Mouse (Mus musculus) monocyte, adult 2 months (primary cell): ENCODE results near the gene Abcc6.
"Not testable (repeated sequence)": the region's sequence is repeated elsewhere in the genome, so short reads cannot be mapped to it uniquely, and the experiment has no call there.

Experiments used
- DNase-seq, 2 experiments: peaks; one replicate each; pipeline ENCODE4 v3.0.0; 2022; ENCODE audit warnings: low spot score in 2 of 2, low read depth in 1 of 2

Abcc6 gene

GRCm38 (mm10) chr7:45941986-45942385 lies 88.1 kb downstream of the Abcc6 start:
- no peak for DNase-seq

DNA sequence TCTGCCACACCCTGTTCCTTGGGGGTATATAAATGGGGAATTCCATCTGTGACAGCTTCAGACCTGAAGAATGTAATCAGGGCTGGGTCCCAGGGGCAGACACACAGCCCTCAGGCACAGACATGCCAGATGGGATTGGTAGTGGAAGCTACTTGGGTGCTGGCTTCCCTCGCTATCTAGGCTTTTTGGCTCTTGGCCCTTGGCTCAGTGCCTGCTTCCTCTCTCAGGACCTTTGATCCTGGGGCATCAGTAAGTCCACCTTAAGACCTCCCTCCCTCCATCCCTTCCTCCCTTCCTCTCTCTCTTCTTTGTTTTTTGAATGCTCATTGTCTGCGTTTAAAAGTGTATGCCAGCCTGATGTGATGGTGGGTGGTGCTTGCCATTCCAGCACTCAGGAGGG lies 90.3 kb downstream of the Abcc6 start:
- DNase-seq: no peak

- peak in 1 of 2 experiments; percentile 50 for DNase-seq
Measured at GRCm38 (mm10) chr7:45935114-45935513, 95.0 kb downstream of the Abcc6 start.

DNA sequence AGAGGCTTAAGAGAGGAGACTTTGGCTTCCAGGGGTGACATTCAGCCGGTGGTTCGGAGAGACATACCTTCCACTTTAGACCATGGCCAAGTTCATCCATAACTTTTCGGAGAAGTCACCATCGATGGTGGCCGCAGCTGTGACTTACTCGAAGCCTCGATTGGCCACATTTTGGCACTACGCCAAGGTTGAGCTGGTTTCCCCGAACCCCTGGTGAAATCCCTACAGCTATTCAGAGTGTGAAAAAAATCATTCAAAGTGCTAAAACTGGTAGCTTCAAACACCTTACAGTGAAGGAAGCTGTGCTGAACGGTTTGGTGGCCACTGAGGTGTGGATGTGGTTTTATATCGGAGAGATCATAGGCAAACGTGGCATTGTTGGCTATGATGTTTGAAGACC lies 96.3 kb downstream of the Abcc6 start:
- DNase-seq: not testable (repeated sequence)

DNA sequence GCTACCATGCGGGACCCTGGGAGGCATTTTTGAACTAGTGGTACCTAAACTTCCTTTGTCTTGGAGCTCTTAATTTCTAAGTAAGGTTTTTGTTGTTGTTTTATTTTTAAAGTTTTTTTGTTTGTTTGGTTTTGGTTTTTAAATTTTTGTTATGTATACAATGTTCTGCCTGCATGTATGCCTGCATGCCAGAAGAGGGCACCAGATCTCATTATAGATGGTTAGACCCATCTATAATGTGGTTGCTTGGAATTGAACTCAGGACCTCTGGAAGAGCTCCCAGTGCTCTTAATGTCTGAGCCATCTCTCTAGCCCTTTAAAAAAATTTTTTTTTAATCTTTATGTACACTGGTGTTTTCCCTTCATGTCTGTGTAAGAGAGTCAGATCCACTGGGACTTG lies 100.4 kb downstream of the Abcc6 start:
- DNase-seq: no peak

DNA sequence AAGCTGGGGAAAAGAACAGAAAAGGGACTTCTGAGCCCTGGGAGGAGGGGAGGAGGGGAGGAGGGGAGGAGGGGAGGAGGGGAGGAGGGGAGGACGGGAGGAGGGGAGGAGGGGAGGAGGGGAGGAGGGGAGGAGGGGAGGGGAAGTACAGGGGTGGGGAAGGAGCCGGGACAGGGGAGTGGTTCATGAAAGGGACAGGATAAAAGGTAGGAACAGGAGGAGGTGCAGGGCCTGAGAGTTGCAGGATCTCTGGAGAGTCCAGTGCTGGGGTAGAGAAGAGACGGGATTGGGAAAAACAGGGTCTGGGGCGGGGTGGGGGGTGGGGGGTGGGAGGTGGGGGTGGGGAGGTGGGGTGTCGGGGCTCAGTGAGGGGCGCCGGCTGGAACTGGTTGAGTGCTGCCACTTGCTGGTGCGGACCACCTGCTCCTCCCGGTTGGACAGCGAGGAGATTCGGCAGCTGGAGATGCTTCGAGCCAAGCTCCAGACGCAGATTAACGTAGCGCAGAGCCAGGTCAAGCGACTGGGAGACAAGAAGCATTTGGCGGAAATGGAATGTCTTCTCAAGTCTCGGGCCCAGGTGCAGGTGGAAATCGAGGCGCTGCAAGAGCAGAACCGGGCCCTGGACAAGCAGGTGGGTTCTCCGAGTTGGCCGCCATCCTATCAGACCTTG lies 101.3 kb downstream of the Abcc6 start:
- DNase-seq: no peak

DNA sequence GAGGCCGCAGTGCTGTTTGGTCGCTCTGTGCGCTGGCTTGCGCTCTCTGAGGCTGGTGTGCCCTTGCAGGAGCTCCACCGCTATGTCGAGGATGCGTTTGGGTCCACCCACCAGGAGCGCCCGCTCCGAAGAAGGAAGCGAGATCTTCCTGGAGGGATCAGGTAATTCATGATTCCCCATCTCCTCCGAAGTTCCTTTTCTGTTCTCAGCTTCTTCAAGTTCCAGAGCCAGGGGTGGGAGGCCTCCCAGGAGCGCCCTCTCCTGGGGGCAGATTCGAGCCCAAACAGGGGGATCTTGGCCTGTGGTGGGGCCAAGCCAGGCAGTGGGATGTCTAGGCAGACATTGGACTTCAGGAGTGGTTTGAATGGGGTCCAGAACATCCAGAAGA lies 105.7 kb downstream of the Abcc6 start:
- DNase-seq: no peak

DNA sequence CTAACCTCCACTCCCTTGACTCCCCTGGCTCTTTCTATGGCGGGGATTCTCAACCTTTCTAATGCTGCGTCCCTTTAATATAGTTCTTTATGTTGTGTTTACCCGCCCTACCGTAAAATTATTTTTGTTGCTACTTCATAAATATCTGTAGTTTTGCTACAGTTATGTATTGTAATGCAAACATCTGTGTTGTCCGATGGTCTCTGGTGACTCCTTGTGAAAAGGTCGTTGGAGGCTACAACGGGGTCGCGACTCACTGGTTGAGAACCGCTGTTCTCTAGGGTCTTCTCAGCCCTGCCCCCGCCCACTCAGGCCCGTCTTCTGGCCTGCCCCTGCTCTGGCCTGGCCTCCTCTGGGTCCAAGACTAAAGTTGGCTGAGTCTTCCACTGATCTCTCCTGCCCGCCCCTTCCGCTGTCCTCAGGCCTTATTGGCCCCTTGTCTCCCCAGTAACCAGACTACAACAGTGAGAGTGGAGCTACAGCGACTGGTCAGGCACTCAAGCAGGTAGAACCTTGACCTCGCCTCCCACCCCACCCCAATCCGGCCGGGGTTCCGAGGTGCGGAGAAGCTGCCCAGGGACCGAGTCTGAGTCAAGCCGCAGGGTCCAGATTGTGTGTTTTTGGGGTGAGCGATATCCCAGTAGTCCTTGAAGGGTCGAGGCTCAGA lies 106.2 kb downstream of the Abcc6 start, which contains the start of gene Ccdc114:
Gene Ccdc114 (plus strand): TSS at position 311 of the 667 bp plus-strand sequence.
- peak; percentile 32 to 51 for DNase-seq

GRCm38 (mm10) chr7:45922928-45923761 lies 107.0 kb downstream of the Abcc6 start:
- DNase-seq: peak; percentile 95 to 96

DNA sequence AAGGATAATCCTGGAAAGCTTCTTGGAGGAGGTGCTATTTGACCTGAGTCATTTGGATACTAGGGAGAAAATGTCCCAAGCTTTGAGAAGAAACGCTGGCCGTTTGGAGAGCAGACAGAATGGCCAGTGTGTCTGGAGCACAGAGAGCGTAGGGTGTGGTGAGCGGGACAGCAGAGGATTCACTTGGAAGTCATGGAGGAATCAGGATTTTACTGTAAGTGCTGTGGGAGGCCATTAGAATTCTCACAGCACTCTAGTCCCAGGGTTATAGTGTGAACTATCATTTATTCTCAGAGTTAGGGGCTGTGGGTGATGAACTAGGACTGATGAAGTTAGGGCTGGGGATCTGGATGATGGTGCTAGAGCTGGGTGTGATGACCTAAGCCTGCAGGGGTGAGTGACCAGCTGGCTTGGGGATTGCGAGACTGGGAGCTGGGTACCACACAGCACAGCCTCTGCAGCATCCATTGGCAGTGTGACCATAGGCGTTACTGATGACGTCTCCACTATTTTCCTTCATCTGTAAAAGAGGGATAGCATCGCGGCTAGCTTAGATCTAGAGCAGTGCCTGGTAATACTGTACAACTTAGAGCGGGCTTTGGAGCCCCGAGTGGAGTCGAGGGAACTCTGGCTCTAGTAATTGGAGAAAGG lies 108.0 kb downstream of the Abcc6 start:
- no peak for DNase-seq

- peak; percentile 43 to 58 for DNase-seq
Measured at GRCm38 (mm10) chr7:45921242-45921621, 108.9 kb downstream of the Abcc6 start, which contains the start of gene Emp3. Emp3 (minus strand) TSS chr7:45921404.

GRCm38 (mm10) chr7:45920583-45921241 lies 109.4 kb downstream of the Abcc6 start:
- peak in 1 of 2 experiments; percentile 39 for DNase-seq

DNA sequence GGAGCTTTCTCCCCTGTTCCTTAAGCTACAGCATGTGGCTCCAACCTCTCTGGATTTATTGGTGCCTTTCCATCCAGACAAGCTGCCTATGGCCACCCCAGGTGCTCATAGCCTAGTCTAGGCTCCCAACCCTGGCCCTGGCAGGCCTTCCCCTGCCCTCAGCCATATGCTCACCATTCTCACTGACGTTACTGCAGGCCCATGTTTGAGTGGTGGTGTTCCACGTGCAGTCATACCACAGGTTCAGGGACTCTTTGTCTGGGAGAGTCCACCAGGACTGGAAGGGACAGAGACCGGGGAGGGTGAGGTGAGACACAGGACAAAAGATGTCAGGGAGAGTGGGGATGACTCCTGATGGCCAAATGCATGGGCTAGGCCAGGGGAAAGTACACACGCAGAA lies 110.3 kb downstream of the Abcc6 start:
- no peak for DNase-seq

DNA sequence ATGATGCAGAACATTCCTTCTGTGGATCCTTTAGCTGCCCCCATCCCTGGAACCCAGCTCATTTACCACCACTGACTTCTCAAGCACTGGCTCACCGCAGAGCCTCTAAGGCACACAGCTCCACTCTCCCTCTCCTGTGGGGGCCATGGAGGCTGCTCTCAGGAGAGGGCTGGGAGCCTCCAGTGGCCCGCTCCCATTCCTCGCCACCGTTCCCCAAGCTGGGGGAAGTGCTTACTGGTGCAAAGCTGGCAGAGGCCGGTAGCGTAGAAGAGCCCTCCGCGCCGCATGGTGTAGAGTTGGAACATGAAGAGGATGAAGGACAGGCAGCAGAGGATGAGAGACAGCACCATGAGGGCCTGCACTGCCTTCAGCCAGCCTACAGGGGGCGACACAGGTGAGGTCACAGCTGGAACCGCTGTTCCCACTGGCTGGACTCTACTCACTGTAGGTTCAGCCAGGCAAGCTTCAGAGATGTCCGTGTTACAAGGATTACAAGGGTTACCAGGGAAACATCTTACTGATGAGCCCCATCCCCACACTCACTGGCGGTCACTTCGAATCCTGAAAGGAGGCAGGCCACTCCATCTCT lies 110.9 kb downstream of the Abcc6 start:
- DNase-seq: no peak

GRCm38 (mm10) chr7:45917926-45918325 lies 112.2 kb downstream of the Abcc6 start:
- no peak for DNase-seq
